Mouse (Mus musculus) kidney, embryonic 16.5 days (tissue): ENCODE results near the gene Wbp1l. TPM values are rescaled to one million over a fixed set of nuclear protein-coding genes. Genes with fewer than 3 reads are reported as not detected.
A peak's percentile ranks its signal among the peaks of the same experiment; 100 is the strongest.
"Not testable (repeated sequence)": the region's sequence is repeated elsewhere in the genome, so short reads cannot be mapped to it uniquely, and the experiment has no call there.

Source experiments
- ATAC-seq: fragments of 200-750 bp; cut with Nextera tagmentation; 2 replicates; pipeline ENCODE4 v1.8.0; 2017; ENCODE audit warnings: moderate TSS enrichment; ENCODE audit not compliant: low FRiP score, low TSS enrichment
- H3K27ac ChIP-seq: fragments of 300-500 bp; sonication (generic); 2 replicates; pipeline ENCODE4 v1.5.1; 2014; ENCODE audit warnings: low read length
- H3K27me3 ChIP-seq: fragments of 300-500 bp; sonication (generic); 2 replicates; pipeline ENCODE4 v1.6.1; 2014; ENCODE audit warnings: low read length, control low read depth, mixed read lengths; ENCODE audit not compliant: insufficient read depth
- H3K36me3 ChIP-seq: fragments of 300-500 bp; sonication (generic); 2 replicates; pipeline ENCODE4 v1.6.1; 2014; ENCODE audit warnings: low read length, control low read depth, mixed read lengths; ENCODE audit not compliant: insufficient read depth
- H3K4me1 ChIP-seq: fragments of 300-500 bp; sonication (generic); 2 replicates; pipeline ENCODE4 v1.6.1; 2014; ENCODE audit warnings: low read length, control low read depth, mixed read lengths; ENCODE audit not compliant: insufficient read depth
- H3K4me2 ChIP-seq: fragments of 300-500 bp; sonication (generic); replicated peaks from 2 replicates; pipeline ENCODE4 v1.6.1; 2014; ENCODE audit warnings: low read depth, low read length
- H3K4me3 ChIP-seq: fragments of 300-500 bp; sonication (generic); 2 replicates; pipeline ENCODE4 v1.5.1; 2014; ENCODE audit warnings: mild to moderate bottlenecking, low read length
- H3K9ac ChIP-seq: fragments of 300-500 bp; sonication (generic); replicated peaks from 2 replicates; pipeline ENCODE4 v1.6.1; 2014; ENCODE audit warnings: low read length
- H3K9me3 ChIP-seq: fragments of 300-500 bp; sonication (generic); 2 replicates; pipeline ENCODE4 v1.6.1; 2016; ENCODE audit warnings: low read length, control low read depth
- WGBS: fragments of 180-500 bp; shearing (Covaris S2); extraction: QIAGEN DNeasy Blood & Tissue Kit; methylation state at CpG from one replicate; pipeline ENCODE4 v1.1.7; 2014; 5-methylcytosine and 5-hydroxymethylcytosine counted together
- polyA plus RNA-seq: library from polyadenylated mRNA; unstranded; fragments of >200 nt; fragmentation: Nextera tagmentation; extraction: Ambion mirVana; gene quantifications from 2 replicates; pipeline ENCODE4 v1.2.1, GENCODE M21; 2015

The Wbp1l gene
- polyA plus RNA-seq, 1 experiment from 2014 or later: 53.4 TPM

DNA sequence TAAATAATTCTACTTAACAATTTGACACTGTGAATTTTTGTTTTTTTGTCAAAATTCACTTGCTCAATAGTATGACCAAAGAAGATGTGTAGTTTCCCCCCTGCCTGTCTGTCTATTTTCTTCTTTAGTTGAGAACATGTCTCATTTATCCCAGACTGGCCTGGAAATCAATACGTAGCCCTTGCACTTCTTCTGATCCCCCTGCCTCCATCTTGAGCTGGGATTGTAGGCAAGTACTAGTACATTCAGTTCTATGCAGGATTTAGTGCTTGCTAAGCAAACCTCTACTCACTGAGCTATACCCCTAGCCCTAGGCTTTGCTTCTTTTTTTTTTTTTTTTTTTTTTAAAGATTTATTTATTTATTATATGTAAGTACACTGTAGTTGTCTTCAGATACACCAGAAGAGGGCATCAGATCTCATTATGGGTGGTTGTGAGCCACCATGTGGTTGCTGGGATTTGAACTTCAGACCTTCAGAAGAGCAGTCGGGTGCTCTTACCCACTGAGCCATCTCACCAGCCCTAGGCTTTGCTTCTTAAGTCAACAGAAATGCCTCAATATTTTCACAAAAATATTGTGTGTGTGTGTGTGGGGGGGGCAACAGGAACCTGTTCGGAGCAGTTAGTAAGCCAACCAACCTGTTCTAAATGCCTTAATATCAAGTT lies 27.5 kb upstream of the Wbp1l start:
- H3K27me3 ChIP-seq, ATAC-seq, H3K9me3 ChIP-seq, H3K27ac ChIP-seq, H3K36me3 ChIP-seq: not testable (repeated sequence)
- peak overlapping the region; percentile 88 for H3K4me2 ChIP-seq
- H3K4me1 ChIP-seq: peaks cover 25% of the 10 kb centered on the region
- WGBS: 76% methylated on average over 3 of the region's 3 CpGs
- peak overlapping the region; percentile 84; the same call in 1 of the 2 replicates for H3K4me3 ChIP-seq
- H3K9ac ChIP-seq: peak overlapping the region; percentile 78; the same call in 1 of the 2 replicates

- H3K9ac ChIP-seq: peak overlapping the region; percentile 78
- no peaks in the 10 kb centered on the region for H3K27me3 ChIP-seq
- peak overlapping the region; percentile 88 for H3K4me2 ChIP-seq
- ATAC-seq: no peak
- peaks cover 25% of the 10 kb centered on the region for H3K4me1 ChIP-seq
- WGBS: 18% methylated on average over 10 of the region's 10 CpGs
- H3K27ac ChIP-seq: peak overlapping the region; percentile 86; the same call in 1 of the 2 replicates
- peak overlapping the region; percentile 84 for H3K4me3 ChIP-seq
- no peaks in the 10 kb centered on the region for H3K9me3 ChIP-seq
- no peaks in the 10 kb centered on the region for H3K36me3 ChIP-seq
Measured at GRCm38 (mm10) chr19:46571878-46572244, 27.0 kb upstream of the Wbp1l start.

- Histone ChIP-seq H3K36me3 (no peaks in the 10 kb centered on the region), H3K9ac (peak overlapping the region; percentile 78), H3K4me2 (peak overlapping the region; percentile 88), H3K4me1 (peaks cover 25% of the 10 kb centered on the region), H3K9me3 (no peaks in the 10 kb centered on the region), H3K27ac (peak overlapping the region; percentile 86), H3K27me3 (no peaks in the 10 kb centered on the region), H3K4me3 (peak overlapping the region; percentile 84)
- under 1% methylated on average over 17 of the region's 17 CpGs for WGBS
- ATAC-seq: no peak; the same call in 1 of the 2 replicates
Measured at GRCm38 (mm10) chr19:46572548-46572947, 26.3 kb upstream of the Wbp1l start.

DNA sequence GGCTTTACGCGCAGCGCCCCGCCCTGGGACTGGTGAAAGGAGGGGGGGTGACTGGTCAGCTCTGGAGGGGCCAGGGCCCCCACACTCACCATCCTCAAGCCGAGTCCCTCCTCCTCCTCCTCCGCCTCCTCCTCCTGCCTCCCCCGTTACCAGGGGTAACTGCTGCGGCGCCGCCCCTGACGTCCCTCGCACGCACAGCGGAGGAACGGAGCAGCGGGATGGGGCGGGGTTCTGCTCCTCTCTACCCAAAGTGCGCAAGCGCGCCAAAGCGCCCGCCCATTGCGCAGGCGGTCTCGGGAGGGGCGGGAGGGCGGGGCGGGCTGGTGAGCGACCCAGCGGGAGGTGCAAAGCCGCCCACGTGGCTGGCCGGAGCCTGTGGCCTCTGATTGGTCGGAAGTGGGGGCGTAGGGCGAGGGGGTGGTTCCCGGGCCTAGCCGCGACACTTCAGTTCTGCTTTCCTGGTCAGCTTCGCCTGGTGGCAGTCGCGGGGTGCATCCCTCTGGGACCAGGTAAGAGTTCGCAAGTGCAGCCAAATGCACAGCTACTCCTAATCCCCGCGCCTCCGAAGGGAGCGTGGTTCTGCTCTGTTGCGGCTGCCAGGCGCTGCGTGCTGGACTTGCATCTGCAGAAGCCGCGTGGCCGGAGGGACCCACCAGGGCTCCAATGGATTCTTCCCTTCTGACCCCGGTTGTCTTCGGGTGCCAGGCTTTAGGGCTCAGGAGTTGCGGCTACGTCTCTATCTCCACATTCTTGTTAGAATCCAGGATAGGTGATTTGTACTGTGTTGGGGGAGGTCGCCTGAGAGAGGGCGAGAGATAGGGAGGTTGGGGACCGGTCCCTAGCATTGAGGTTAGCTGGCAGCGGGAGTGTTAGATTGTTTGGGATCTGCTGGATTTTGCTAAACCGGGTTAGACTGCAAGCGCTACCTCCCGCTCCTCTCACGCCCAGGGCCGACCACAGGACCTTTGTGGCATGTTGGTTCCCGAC lies 25.6 kb upstream of the Wbp1l start, which contains the start of the genes Arl3 and Sfxn2:
Gene Arl3 (minus strand): TSS at position 248 of the 987 bp plus-strand sequence.
Gene Sfxn2 (plus strand): TSS at position 415 of the 987 bp plus-strand sequence.
- Histone ChIP-seq H3K27me3 (no peaks in the 10 kb centered on the region), H3K27ac (peak within 1 kb of the TSS; percentile 86), H3K4me3 (peak within 1 kb of the TSS; percentile 84), H3K9me3 (no peaks in the 10 kb centered on the region), H3K4me2 (peak within 1 kb of the TSS; percentile 88), H3K36me3 (no peaks in the 10 kb centered on the region), H3K9ac (peak within 1 kb of the TSS; percentile 79), H3K4me1 (peaks cover 25% of the 10 kb centered on the region)
- under 1% methylated on average over 62 of the region's 67 CpGs for WGBS
- peak; percentile 96 for ATAC-seq

GRCm38 (mm10) chr19:46573990-46574389 lies 24.9 kb upstream of the Wbp1l start:
- Histone ChIP-seq H3K4me1 (peaks cover 28% of the 10 kb centered on the region), H3K36me3 (no peaks in the 10 kb centered on the region), H3K27ac (no peak overlapping the region; the same call in 1 of the 2 replicates), H3K4me3 (peak overlapping the region; percentile 84), H3K9ac (peak overlapping the region; percentile 79), H3K27me3 (no peaks in the 10 kb centered on the region), H3K9me3 (no peaks in the 10 kb centered on the region), H3K4me2 (peak overlapping the region; percentile 67)
- ATAC-seq: no peak
- WGBS: 37% methylated on average over 6 of the region's 6 CpGs

DNA sequence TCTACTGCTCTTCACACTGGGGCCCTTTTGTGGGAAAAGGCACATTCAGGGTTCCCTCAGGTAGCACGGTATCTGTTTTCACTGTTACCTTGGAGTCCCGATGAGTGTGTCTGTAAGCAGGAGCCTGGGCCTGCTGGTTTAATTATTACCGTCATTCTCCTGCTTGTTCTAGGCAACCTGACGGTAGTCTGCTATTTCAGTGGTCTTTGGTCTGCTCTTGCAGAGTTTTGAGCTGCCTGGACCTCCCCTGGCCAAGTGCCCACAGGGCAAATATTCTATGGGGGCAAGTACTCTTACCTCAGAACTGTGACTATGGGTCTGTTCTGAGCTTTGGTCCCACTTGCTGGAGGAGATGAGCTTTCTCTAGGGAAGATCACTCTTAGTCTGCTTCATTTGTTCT lies 23.7 kb upstream of the Wbp1l start:
- Histone ChIP-seq H3K27ac (peak overlapping the region; percentile 80), H3K4me1 (peaks cover 29% of the 10 kb centered on the region), H3K9me3 (no peaks in the 10 kb centered on the region), H3K9ac (peak overlapping the region; percentile 40; the same call in 1 of the 2 replicates), H3K36me3 (no peaks in the 10 kb centered on the region), H3K27me3 (no peaks in the 10 kb centered on the region), H3K4me3 (peak overlapping the region; percentile 8; the same call in 1 of the 2 replicates), H3K4me2 (peak overlapping the region; percentile 67)
- 36% methylated on average over 4 of the region's 4 CpGs for WGBS
- peak; percentile 20; the same call in 1 of the 2 replicates for ATAC-seq

GRCm38 (mm10) chr19:46587823-46588508 lies 10.9 kb upstream of the Wbp1l start:
- Histone ChIP-seq H3K9me3 (no peaks in the 10 kb centered on the region), H3K4me1 (no peaks in the 10 kb centered on the region), H3K27me3 (no peaks in the 10 kb centered on the region), H3K36me3 (peaks cover 34% of the 10 kb centered on the region), H3K4me2 (no peak overlapping the region), H3K27ac (no peak overlapping the region), H3K9ac (no peak overlapping the region), H3K4me3 (no peak overlapping the region)
- 48% methylated on average over 13 of the region's 13 CpGs for WGBS
- peak; percentile 78 for ATAC-seq

GRCm38 (mm10) chr19:46591575-46591974 lies 7.3 kb upstream of the Wbp1l start:
- Histone ChIP-seq H3K27me3 (no peaks in the 10 kb centered on the region), H3K4me1 (no peaks in the 10 kb centered on the region), H3K4me2 (no peak overlapping the region), H3K27ac (no peak overlapping the region), H3K9me3 (no peaks in the 10 kb centered on the region), H3K9ac (no peak overlapping the region), H3K36me3 (peaks cover 49% of the 10 kb centered on the region), H3K4me3 (no peak overlapping the region)
- no peak for ATAC-seq
- WGBS: 80% methylated on average over 6 of the region's 6 CpGs

DNA sequence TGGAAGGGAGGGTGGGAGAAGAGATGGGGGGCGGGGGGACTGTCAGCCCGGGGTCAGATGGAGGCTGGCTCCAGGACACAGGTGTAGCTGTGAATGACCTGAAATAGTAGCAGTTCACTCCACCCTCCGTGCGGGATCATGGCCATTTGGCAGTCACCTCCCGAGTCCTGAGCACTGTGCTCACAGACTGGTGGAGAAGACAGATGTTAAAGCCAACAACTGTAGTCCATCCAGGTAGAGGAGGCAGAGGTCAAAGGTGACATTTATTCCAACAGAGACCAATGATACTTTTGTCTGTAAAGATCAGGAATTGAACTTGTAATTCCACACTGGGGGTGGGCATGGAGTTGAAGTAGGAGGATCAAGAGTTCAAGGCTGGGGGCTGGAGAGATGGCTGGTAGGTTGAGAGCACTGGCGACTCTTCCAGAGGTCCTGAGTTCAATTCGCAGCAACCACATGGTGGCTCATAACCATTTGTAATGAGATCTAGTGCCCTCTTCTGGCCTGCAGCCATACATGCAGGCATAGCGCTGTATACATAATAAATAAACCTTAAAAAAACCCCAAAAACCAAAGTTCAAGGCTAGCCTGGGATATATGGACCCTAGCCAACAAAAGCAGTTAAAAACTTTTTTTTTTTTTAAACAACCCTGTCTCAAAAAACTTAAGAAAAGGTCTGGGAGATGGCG lies 6.0 kb upstream of the Wbp1l start:
- H3K4me3 ChIP-seq: no peak overlapping the region
- 91% methylated on average over 9 of the region's 9 CpGs for WGBS
- no peaks in the 10 kb centered on the region for H3K4me1 ChIP-seq
- H3K27ac ChIP-seq: no peak overlapping the region
- no peaks in the 10 kb centered on the region for H3K9me3 ChIP-seq
- peaks cover 41% of the 10 kb centered on the region for H3K36me3 ChIP-seq
- no peak overlapping the region for H3K4me2 ChIP-seq
- ATAC-seq: no peak
- no peak overlapping the region for H3K9ac ChIP-seq
- H3K27me3 ChIP-seq: no peaks in the 10 kb centered on the region
